Mouse (Mus musculus) heart, postnatal 4 days (tissue): ENCODE measurements around the gene Upk2. TPM values are rescaled to one million over a fixed set of nuclear protein-coding genes. Genes with fewer than 3 reads are reported as not detected.
"Not testable (repeated sequence)": the region's sequence is repeated elsewhere in the genome, so short reads cannot be mapped to it uniquely, and the experiment has no call there.

ENCODE experiments used
- DNase-seq: peaks from one replicate; pipeline ENCODE4 v3.0.0; 2021
- total RNA-seq, 2 experiments: library from RNA; stranded (reverse); gene quantifications; 2 replicates each; pipeline ENCODE4 v1.2.3; 2021

Gene Upk2
- total RNA-seq, 2 experiments from 2014 or later, result not detected

- no peak for DNase-seq
Observed at GRCm38 (mm10) chr9:44461950-44462349, 7.2 kb upstream of the Upk2 start.

DNA sequence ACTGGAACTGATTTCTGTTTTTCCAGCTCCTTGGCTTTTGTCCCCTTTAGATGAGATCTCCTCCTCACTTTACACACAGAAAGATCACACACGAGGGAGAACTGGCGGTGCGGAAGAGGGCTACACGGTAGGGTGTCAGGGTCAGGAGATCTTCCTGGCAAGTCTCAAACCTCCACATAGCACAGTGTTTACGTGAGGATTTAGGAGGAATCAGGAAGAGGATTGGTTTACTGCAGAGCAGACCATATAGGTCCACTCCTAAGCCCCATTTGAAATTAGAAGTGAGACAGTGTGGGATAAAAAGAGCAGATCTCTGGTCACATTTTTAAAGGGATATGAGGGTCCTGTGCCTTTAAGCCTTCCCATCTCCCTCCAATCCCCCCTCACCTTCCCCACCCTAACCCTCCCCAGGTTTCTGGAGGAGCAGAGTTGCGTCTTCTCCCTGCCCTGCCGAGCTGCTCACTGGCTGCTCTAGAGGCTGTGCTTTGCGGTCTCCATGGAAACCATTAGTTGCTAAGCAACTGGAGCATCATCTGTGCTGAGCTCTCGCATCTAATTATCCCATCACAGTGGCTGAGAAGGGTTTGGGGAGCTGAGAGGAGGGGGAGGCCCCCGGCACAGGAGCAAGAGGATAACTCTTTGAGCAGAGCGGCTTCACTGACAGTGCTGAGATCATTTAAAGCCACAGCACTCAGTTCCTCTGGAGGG is 2.4 kb upstream of the Upk2 start:
- DNase-seq, result peak; percentile 36

DNA sequence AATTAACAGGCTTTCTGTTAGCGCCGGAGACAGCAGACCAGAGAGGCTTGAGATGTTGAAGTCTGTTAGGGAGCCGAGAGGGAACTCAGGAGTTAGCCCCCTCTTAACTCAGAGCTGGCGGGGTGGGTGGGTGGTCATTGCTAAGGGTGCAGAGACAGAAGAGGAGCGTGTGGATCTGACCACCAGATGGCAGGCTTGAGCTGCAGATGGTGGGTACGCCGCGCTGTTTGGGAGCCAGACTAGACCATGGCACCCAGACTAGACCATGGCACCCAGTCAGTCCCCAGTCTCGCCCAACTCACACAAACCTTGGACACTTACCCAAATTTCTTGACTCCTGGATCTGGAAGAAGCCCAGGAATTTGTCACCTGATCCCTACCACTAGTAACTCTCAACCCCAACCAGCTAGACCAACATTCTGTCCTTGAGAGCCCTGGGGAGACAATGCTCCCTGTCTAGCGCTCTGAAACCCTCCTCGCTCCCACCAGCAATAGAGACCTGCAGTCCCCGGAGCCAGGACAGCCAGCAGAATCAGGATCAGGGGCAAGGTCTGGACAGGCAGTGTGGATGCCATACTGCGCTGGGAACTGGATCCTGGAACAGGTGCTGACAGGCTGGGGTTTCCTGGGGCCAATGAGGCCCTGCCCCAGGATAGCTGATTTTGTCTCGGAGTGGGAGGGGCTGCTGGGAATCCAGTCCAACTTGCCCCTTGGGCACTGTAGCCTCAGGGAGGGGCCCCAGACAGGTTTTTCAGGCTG is 465 bp downstream of the Upk2 start:
- DNase-seq, result peak; percentile 91

GRCm38 (mm10) chr9:44450387-44450786 is 4.4 kb downstream of the Upk2 start:
- no peak for DNase-seq

GRCm38 (mm10) chr9:44444402-44445025 is 10.3 kb downstream of the Upk2 start:
- DNase-seq, result not testable (repeated sequence)

GRCm38 (mm10) chr9:44440961-44441360 is 13.8 kb downstream of the Upk2 start, which contains the start of gene Foxr1:
Gene Foxr1, minus strand, starts transcription at chr9:44441136.
- no peak for DNase-seq

GRCm38 (mm10) chr9:44435747-44436146 is 19.0 kb downstream of the Upk2 start:
- no peak for DNase-seq

DNA sequence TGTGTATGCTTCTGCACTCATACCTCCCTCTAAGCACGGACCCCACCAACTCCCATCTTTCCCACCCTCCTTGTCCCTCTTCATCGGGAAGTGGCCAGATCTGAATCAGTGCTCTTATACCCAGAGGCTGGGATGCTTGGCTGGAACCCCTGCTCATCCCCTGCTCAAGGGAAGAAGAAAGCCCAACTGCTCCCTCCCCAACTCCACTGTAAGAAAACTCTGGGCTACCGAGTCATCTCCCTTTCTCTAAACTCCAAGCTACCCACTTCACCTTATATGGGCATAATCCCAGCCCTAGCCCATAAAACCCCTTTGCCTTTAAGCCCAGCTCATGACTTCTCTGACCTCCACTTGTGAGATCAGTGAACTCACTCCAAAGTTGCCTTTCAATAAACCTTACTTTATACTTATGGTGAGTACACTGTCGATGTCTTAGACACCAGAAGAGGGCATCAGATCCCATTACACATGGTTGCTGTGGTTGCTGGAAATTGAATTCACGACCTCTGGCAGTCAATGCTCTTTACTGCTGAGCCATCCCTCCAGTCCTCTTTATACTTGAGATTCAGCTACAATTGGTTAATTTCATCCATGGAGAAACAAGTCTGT is 22.1 kb downstream of the Upk2 start:
- no peak for DNase-seq

- DNase-seq, result no peak
Observed at GRCm38 (mm10) chr9:44423576-44423975, 31.2 kb downstream of the Upk2 start.

GRCm38 (mm10) chr9:44420280-44420898 is 34.4 kb downstream of the Upk2 start:
- no peak for DNase-seq

DNA sequence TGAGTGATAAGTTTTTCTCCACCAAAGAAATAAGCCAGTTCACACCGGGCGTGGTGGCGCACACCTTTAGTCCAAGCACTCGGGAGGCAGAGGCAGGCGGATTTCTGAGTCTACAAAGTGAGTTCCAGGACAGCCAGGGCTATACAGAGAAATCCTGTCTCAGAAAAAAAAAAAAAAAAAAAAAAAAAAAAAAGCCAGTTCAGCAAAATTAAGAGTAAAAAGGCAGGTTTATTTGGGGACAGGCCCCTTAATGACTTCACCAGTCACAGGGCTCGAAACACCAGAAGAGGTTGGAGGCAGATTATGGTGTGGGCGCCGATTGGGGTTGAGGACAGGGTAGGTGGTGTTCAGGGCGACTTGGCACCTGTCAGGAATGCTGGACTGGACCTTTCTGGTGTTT is 35.0 kb downstream of the Upk2 start:
- DNase-seq, result not testable (repeated sequence)

- DNase-seq, result no peak
Observed at GRCm38 (mm10) chr9:44418519-44419385, 36.0 kb downstream of the Upk2 start, which contains the start of gene Ccdc84. Gene Ccdc84, minus strand, starts transcription at chr9:44418569.

GRCm38 (mm10) chr9:44417892-44418363 is 36.8 kb downstream of the Upk2 start:
- DNase-seq, result peak; percentile 98

DNA sequence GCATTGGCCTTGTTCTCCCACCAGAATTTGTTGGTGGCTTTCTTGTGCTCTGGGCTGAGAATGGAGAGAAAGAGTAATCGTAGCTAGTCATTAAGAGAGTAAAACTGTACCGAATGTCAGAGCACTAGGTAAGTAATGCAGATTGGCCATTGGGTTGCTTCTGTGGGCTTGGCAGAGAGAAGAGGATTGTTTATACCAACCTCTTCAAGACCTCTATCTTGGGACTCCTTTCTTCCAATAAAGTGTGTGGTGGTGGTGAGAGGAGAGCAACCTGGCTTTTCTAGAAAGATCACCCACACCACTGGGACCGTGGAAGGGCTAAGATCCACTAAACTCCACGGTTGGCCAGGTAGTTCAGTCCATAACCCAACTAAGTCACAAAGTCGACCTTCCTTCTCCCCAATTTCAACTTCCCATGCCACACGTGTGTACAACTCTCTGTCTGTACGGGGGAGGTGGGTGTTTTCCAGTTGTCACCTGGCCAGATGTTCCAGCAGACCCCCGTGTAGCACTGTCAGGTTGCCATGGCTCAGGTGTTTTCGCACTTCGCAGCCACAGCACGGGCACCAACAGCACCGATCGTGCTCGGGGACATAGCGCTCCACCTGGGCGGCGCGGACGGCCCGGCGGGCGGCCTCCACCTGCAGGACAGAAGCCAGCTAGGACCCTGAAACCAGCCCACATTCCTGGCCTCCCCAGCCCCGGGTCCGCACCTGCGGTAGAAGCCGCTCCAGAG is 37.5 kb downstream of the Upk2 start:
- DNase-seq, result no peak

GRCm38 (mm10) chr9:44412781-44413180 is 42.0 kb downstream of the Upk2 start:
- DNase-seq, result no peak

DNA sequence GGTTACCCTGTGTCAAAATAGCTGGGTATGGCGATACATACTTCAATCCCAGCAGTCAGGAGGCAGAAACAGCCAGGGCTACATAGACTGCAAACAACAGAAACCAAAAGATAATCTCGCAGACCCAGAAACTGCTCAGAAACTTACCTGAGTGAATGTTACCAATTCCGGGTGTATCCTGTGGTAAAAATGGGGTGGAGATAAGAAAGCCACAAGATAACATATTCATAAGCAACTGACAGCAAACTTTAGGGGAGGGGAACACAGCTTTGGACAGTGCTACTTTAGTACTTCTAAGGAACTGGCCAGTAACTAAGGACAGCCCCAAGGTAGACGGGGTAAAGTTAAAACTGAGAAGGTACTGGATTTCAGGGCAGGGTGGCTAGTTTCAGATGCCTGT is 42.5 kb downstream of the Upk2 start:
- DNase-seq, result no peak

DNA sequence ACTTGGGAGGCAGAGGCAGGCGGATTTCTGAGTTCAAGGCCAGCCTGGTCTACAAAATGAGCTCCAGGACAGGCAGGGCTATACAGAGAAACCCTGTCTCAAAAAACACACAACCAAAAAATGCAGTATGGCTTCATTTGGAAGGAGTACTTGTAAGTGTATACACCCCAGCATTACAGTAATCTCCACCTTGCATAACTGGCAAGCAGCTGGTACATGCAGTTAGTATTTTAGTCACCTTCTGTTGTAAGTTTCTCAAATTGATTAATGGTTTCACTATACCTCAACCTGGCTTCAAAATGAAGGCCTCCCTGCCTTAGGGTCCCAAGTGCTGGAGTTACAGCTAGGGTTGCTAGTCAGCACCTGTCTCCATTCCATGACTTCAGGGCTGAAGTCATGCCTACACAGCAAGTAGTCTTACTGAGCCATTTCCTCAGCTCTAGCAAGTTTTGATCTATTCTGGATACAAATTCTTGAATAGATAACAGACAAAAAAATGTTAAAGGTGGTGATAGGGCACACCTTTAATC is 43.1 kb downstream of the Upk2 start:
- DNase-seq, result no peak

- no peak for DNase-seq
Observed at GRCm38 (mm10) chr9:44410647-44411336, 44.0 kb downstream of the Upk2 start.

DNA sequence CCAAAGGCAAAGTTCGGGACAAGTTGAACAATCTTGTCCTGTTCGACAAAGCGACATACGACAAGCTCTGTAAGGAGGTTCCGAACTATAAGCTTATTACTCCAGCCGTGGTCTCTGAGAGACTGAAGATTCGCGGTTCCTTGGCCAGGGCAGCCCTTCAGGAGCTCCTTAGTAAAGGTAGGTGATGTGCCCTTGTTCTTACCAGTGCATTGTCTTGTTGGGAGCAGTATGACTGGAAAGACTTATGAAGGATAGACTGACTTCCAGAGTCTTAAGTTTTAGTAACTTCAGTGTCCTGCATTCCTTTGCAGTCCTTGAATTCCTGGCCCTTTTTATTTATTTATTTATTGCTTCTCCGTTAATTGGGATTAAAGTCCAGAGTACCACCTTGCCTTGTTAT is 46.1 kb downstream of the Upk2 start:
- not testable (repeated sequence) for DNase-seq

DNA sequence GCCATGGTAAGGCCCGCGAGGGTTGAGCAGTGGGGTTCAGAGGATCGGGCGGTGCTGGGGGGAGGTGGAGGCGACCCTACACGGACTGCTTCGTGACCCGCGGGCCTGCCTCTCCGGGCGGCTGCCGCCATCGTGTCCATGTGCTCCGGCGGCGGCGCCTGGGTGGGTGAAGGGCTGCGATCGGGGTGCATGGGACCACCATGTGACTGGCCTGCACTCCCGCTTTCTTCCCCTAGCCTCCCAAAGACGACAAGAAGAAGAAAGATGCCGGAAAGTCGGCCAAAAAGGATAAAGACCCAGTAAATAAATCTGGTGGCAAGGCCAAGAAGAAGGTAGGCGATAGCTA is 47.1 kb downstream of the Upk2 start:
- no peak for DNase-seq
